Mouse (Mus musculus) embryonic facial prominence, embryonic 15.5 days (tissue): ENCODE measurements around the gene Tbxa2r. TPM values are rescaled to one million over a fixed set of nuclear protein-coding genes. Genes with fewer than 3 reads are reported as not detected.

Experiments
- ATAC-seq: fragments of 200-750 bp; cut with Nextera tagmentation; 2 replicates; pipeline ENCODE4 v1.8.0; 2017; ENCODE audit warnings: low read depth, moderate TSS enrichment; ENCODE audit not compliant: insufficient number of reproducible peaks, low FRiP score, low TSS enrichment
- H3K27ac ChIP-seq: fragments of 300-500 bp; sonication (generic); replicated peaks from 2 replicates; pipeline ENCODE4 v1.5.1; 2015; ENCODE audit warnings: mild to moderate bottlenecking, inconsistent platforms
- H3K27me3 ChIP-seq: fragments of 300-500 bp; sonication (generic); 2 replicates; pipeline ENCODE4 v1.6.1; 2015; ENCODE audit warnings: inconsistent platforms
- H3K36me3 ChIP-seq: fragments of 300-500 bp; sonication (generic); 2 replicates; pipeline ENCODE4 v1.6.1; 2015; ENCODE audit warnings: mild to moderate bottlenecking, inconsistent platforms
- H3K4me1 ChIP-seq: fragments of 300-500 bp; sonication (generic); 2 replicates; pipeline ENCODE4 v1.6.1; 2015; ENCODE audit warnings: inconsistent platforms
- H3K4me2 ChIP-seq: fragments of 300-500 bp; sonication (generic); replicated peaks from 2 replicates; pipeline ENCODE4 v1.6.1; 2015; ENCODE audit warnings: mild to moderate bottlenecking, inconsistent platforms
- H3K4me3 ChIP-seq: fragments of 300-500 bp; sonication (generic); replicated peaks from 2 replicates; pipeline ENCODE4 v1.5.1; 2015; ENCODE audit warnings: mild to moderate bottlenecking, inconsistent platforms
- H3K9ac ChIP-seq: fragments of 300-500 bp; sonication (generic); 2 replicates; pipeline ENCODE4 v1.6.1; 2015; ENCODE audit warnings: inconsistent platforms
- H3K9me3 ChIP-seq: fragments of 300-500 bp; sonication (generic); replicated peaks from 2 replicates; pipeline ENCODE4 v1.6.1; 2016; ENCODE audit warnings: inconsistent platforms
- WGBS: fragments of 180-500 bp; shearing (Covaris S2); methylation state at CpG from one replicate; pipeline ENCODE4 v1.1.7; 2015; 5-methylcytosine and 5-hydroxymethylcytosine counted together
- polyA plus RNA-seq: library from polyadenylated mRNA; unstranded; fragments of >200 nt; fragmentation: Nextera tagmentation; extraction: Ambion mirVana; gene quantifications from 2 replicates; pipeline ENCODE4 v1.2.1, GENCODE M21; 2015

Tbxa2r gene
- polyA plus RNA-seq, 1 experiment from 2014 or later = 13.2 TPM

GRCm38 (mm10) chr10:81377793-81378552 is 49.4 kb downstream of the Tbxa2r start, which contains the start of gene Fzr1:
Fzr1 (minus strand) TSS chr10:81378516.
- peaks cover 24% of the 10 kb centered on the region for H3K36me3 ChIP-seq
- 0% methylated on average over 50 of the region's 59 CpGs for WGBS
- peaks cover 34% of the 10 kb centered on the region for H3K4me1 ChIP-seq
- no peak for ATAC-seq
- H3K9me3 ChIP-seq = no peaks in the 10 kb centered on the region
- H3K9ac ChIP-seq = peak within 1 kb of the TSS; percentile 88
- H3K4me2 ChIP-seq = peak within 1 kb of the TSS; percentile 77
- H3K27me3 ChIP-seq = no peaks in the 10 kb centered on the region
- peak within 1 kb of the TSS; percentile 74 for H3K4me3 ChIP-seq
- H3K27ac ChIP-seq = peak within 1 kb of the TSS; percentile 80

GRCm38 (mm10) chr10:81378553-81379182 is 50.1 kb downstream of the Tbxa2r start:
- peak overlapping the region; percentile 39 for H3K9ac ChIP-seq
- H3K9me3 ChIP-seq = no peaks in the 10 kb centered on the region
- peak overlapping the region; percentile 77 for H3K4me2 ChIP-seq
- peak overlapping the region; percentile 80 for H3K27ac ChIP-seq
- peaks cover 34% of the 10 kb centered on the region for H3K4me1 ChIP-seq
- peak; percentile 97 for ATAC-seq
- H3K36me3 ChIP-seq = peaks cover 17% of the 10 kb centered on the region
- H3K4me3 ChIP-seq = peak overlapping the region; percentile 74
- H3K27me3 ChIP-seq = no peaks in the 10 kb centered on the region
- 1% methylated on average over 46 of the region's 46 CpGs for WGBS

GRCm38 (mm10) chr10:81379183-81379553 is 50.6 kb downstream of the Tbxa2r start:
- Histone ChIP-seq H3K27me3 (no peaks in the 10 kb centered on the region), H3K4me2 (peak overlapping the region; percentile 77), H3K36me3 (peaks cover 12% of the 10 kb centered on the region), H3K4me1 (peaks cover 34% of the 10 kb centered on the region), H3K27ac (peak overlapping the region; percentile 80), H3K9ac (peak overlapping the region; percentile 39; the same call in 1 of the 2 replicates), H3K9me3 (no peaks in the 10 kb centered on the region), H3K4me3 (peak overlapping the region; percentile 74)
- WGBS = 60% methylated on average over 3 of the region's 3 CpGs
- ATAC-seq = no peak

- peaks cover 10% of the 10 kb centered on the region; the same call in 1 of the 2 replicates for H3K36me3 ChIP-seq
- H3K27me3 ChIP-seq = no peaks in the 10 kb centered on the region
- H3K9ac ChIP-seq = no peak overlapping the region
- H3K4me3 ChIP-seq = no peak overlapping the region
- H3K9me3 ChIP-seq = no peaks in the 10 kb centered on the region
- no peak overlapping the region for H3K27ac ChIP-seq
- H3K4me2 ChIP-seq = no peak overlapping the region
- H3K4me1 ChIP-seq = peaks cover 38% of the 10 kb centered on the region
- ATAC-seq = no peak
- 80% methylated on average over 6 of the region's 6 CpGs for whole genome bisulfite sequencing
These were observed 51.4 kb downstream of the Tbxa2r start for GRCm38 (mm10) chr10:81379809-81380378.

- Histone ChIP-seq H3K4me1 (peaks cover 34% of the 10 kb centered on the region), H3K9me3 (no peaks in the 10 kb centered on the region), H3K9ac (no peak overlapping the region), H3K27me3 (no peaks in the 10 kb centered on the region), H3K36me3 (peaks cover 12% of the 10 kb centered on the region), H3K4me2 (no peak overlapping the region), H3K4me3 (no peak overlapping the region), H3K27ac (no peak overlapping the region)
- no peak for ATAC-seq
- whole genome bisulfite sequencing = 73% methylated on average over 5 of the region's 5 CpGs
These were observed 53.5 kb downstream of the Tbxa2r start for GRCm38 (mm10) chr10:81382039-81382438.

- no peaks in the 10 kb centered on the region for H3K27me3 ChIP-seq
- peak within 1 kb of the TSS; percentile 91 for H3K4me3 ChIP-seq
- peak within 1 kb of the TSS; percentile 89 for H3K27ac ChIP-seq
- WGBS = 8% methylated on average over 54 of the region's 54 CpGs
- H3K36me3 ChIP-seq = peaks cover 32% of the 10 kb centered on the region
- ATAC-seq = peak; percentile 95
- H3K9me3 ChIP-seq = no peaks in the 10 kb centered on the region
- peak within 1 kb of the TSS; percentile 70 for H3K9ac ChIP-seq
- H3K4me1 ChIP-seq = peaks cover 25% of the 10 kb centered on the region
- peak within 1 kb of the TSS; percentile 95 for H3K4me2 ChIP-seq
These were observed 55.5 kb downstream of the Tbxa2r start, which contains the start of the genes Dohh and Gm48551 for GRCm38 (mm10) chr10:81383802-81384604. Dohh (plus strand) TSS chr10:81384428. Gm48551 (plus strand) TSS chr10:81384466.

GRCm38 (mm10) chr10:81384605-81384982 is 56.1 kb downstream of the Tbxa2r start:
- Histone ChIP-seq H3K4me3 (peak overlapping the region; percentile 91), H3K27me3 (no peaks in the 10 kb centered on the region), H3K4me2 (peak overlapping the region; percentile 95), H3K4me1 (peaks cover 27% of the 10 kb centered on the region), H3K9ac (peak overlapping the region; percentile 70), H3K9me3 (no peaks in the 10 kb centered on the region), H3K27ac (peak overlapping the region; percentile 89), H3K36me3 (peaks cover 38% of the 10 kb centered on the region)
- no peak for ATAC-seq
- under 1% methylated on average over 19 of the region's 19 CpGs for WGBS

Other genes with a start within 250 kb of the Tbxa2r start
- gene Creb3l3, start 229.9 kb upstream of the Tbxa2r start, polyA plus RNA-seq = 0.89 and 0.92 TPM in 2 replicates
- gene Map2k2, start 222.8 kb upstream of the Tbxa2r start, polyA plus RNA-seq = 189 and 197 TPM in 2 replicates
- 57.6 and 59.4 TPM in 2 replicates for gene Zbtb7a, start 193.5 kb upstream of the Tbxa2r start, polyA plus RNA-seq
- gene Pias4, start 160.8 kb upstream of the Tbxa2r start, polyA plus RNA-seq = 52.0 and 52.7 TPM in 2 replicates
- 654 and 688 TPM in 2 replicates for gene Eef2, start 152.1 kb upstream of the Tbxa2r start, polyA plus RNA-seq
- gene Dapk3, start 145.7 kb upstream of the Tbxa2r start, polyA plus RNA-seq = 65.4 and 67.7 TPM in 2 replicates
- 0.13 and 0.21 TPM in 2 replicates for gene 4930442H23Rik, start 144.9 kb upstream of the Tbxa2r start, polyA plus RNA-seq
- gene Nmrk2, start 126.7 kb upstream of the Tbxa2r start, polyA plus RNA-seq = 0.36 and 0.54 TPM in 2 replicates
- gene Atcay, start 97.9 kb upstream of the Tbxa2r start, polyA plus RNA-seq = 0.47 and 0.69 TPM in 2 replicates
- 13.7 and 16.0 TPM in 2 replicates for gene Zfr2, start 95.6 kb upstream of the Tbxa2r start, polyA plus RNA-seq
- gene Matk, start 75.8 kb upstream of the Tbxa2r start, polyA plus RNA-seq = 7.1 and 9.1 TPM in 2 replicates
- gene Mrpl54, start 61.8 kb upstream of the Tbxa2r start, polyA plus RNA-seq = 199 and 203 TPM in 2 replicates
- gene Apba3, start 61.8 kb upstream of the Tbxa2r start, polyA plus RNA-seq = 70.9 and 77.4 TPM in 2 replicates
- 15.1 and 22.6 TPM in 2 replicates for gene Tjp3, start 37.1 kb upstream of the Tbxa2r start, polyA plus RNA-seq
- gene Pip5k1c, start 35.8 kb upstream of the Tbxa2r start, polyA plus RNA-seq = 51.1 and 53.8 TPM in 2 replicates
- gene Cactin, start 7.6 kb upstream of the Tbxa2r start, polyA plus RNA-seq = 41.4 and 44.0 TPM in 2 replicates
- 0.29 and 0.35 TPM in 2 replicates for gene Gipc3, start 14.5 kb downstream of the Tbxa2r start, polyA plus RNA-seq
- gene Hmg20b, start 21.7 kb downstream of the Tbxa2r start, polyA plus RNA-seq = 94.7 and 96.1 TPM in 2 replicates
- 15.8 and 16.2 TPM in 2 replicates for gene Mfsd12, start 28.8 kb downstream of the Tbxa2r start, polyA plus RNA-seq
- 0.73 and 1.3 TPM in 2 replicates for gene 4930404N11Rik, start 37.1 kb downstream of the Tbxa2r start, polyA plus RNA-seq
- 98.8 and 102 TPM in 2 replicates for gene Fzr1, start 49.8 kb downstream of the Tbxa2r start, polyA plus RNA-seq
- 83.1 and 85.2 TPM in 2 replicates for gene Dohh, start 55.7 kb downstream of the Tbxa2r start, polyA plus RNA-seq
- gene Gm48551, start 55.7 kb downstream of the Tbxa2r start, polyA plus RNA-seq = 3.1 and 3.2 TPM in 2 replicates
- gene Gm48552, start 60.3 kb downstream of the Tbxa2r start, polyA plus RNA-seq = 1.6 and 2.9 TPM in 2 replicates
- gene Smim24, start 64.3 kb downstream of the Tbxa2r start, polyA plus RNA-seq = 5.0 and 8.3 TPM in 2 replicates
- 138 and 139 TPM in 2 replicates for gene Nfic, start 126.9 kb downstream of the Tbxa2r start, polyA plus RNA-seq
- 1.4 and 1.6 TPM in 2 replicates for gene Celf5, start 154.0 kb downstream of the Tbxa2r start, polyA plus RNA-seq
- 81.9 and 89.1 TPM in 2 replicates for gene Ncln, start 167.7 kb downstream of the Tbxa2r start, polyA plus RNA-seq
- gene S1pr4, start 171.4 kb downstream of the Tbxa2r start, polyA plus RNA-seq = 0.77 and 1.1 TPM in 2 replicates
- 4.9 and 6.4 TPM in 2 replicates for gene Gna15, start 195.5 kb downstream of the Tbxa2r start, polyA plus RNA-seq
- gene Gna11, start 216.5 kb downstream of the Tbxa2r start, polyA plus RNA-seq = 89.1 and 89.2 TPM in 2 replicates
- gene Aes, start 230.8 kb downstream of the Tbxa2r start, polyA plus RNA-seq = 642 and 649 TPM in 2 replicates
- gene Tle2, start 245.8 kb downstream of the Tbxa2r start, polyA plus RNA-seq = 63.1 and 73.7 TPM in 2 replicates